Mouse (Mus musculus): ENCODE measurements at regions not wholly inside any gene's neighbourhood (a gene's known extent, or its start where the extent isn't known, plus 50 kb on each side); places are given as distances from the start of the nearest gene placed in this dataset.

DNA sequence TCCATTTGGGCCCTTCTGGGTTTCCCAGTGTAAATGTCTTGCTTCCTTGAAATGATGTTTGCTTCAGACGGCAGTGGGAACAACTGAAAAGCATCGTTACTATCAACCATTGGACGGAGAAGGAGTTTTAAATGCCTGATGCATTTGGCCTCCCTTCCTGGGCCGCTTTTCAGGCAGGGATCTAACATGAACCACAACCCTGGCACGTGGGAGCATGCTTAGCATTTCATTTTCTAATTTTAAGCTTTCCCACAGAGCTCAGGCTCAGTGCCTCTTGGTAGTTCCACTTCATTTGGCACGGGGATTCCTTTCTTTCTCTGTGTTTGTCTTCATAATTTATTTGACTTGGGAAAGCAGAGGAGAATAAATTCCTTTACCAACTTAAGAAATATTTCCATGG lies 406.6 kb upstream of the Nbea start:
- DNase-seq (ENCODE audit: low spot score in 2 of 2): no peak

DNA sequence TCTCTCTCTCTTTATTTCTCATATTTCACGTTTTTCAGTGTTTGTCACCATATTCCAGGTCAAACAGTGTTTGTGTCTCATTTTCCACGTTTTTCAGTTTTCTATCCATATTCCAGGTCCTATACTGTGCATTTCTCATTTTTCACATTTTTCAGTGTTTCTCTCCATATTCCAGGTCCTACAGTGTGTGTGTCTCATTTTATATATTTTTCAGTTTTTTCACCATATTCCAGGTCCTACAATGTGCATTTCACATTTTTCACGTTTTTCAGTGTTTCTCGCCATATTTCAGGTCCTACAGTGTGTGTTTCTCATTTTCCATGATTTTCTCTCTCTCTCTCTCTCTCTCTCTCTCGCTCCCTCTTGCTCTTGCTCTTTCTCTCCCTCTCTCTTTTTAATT lies 391.9 kb upstream of the Nbea start:
- DNase-seq (ENCODE audit: low spot score in 2 of 2): no peak

DNA sequence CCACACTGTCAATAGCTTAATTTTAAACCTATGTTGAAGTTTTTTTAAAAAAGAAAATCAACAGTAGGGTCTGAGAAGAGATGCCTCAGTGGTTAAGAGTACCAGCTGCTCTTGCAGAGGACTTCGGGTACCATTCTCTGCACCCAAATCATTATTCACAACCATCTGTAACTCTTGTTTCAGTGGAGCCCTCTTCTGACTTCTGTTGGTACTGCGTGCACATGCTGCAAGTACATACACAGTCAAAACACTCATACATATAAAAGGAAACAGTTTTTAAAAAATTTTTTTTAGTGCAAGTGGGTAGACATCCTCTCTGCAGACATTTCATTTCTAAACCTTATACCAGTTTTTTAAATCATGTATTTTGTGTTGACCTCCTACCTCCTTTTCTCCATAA lies 352.7 kb upstream of the Nbea start:
- no peak for DNase-seq (ENCODE audit: low spot score in 2 of 2)

- no peak for DNase-seq (ENCODE audit: low spot score in 2 of 2)
Observed at GRCm38 (mm10) chr3:56504445-56504844, 320.9 kb upstream of the Nbea start.

- no peak for DNase-seq (ENCODE audit: low spot score in 2 of 2)
Observed at GRCm38 (mm10) chr3:56499301-56499700, 315.8 kb upstream of the Nbea start.

GRCm38 (mm10) chr3:56493937-56494336 lies 310.4 kb upstream of the Nbea start:
- DNase-seq (ENCODE audit: low spot score in 2 of 2): no peak

- DNase-seq (ENCODE audit: low spot score in 2 of 2): no peak
Observed at GRCm38 (mm10) chr3:56489154-56489553, 305.7 kb upstream of the Nbea start.

DNA sequence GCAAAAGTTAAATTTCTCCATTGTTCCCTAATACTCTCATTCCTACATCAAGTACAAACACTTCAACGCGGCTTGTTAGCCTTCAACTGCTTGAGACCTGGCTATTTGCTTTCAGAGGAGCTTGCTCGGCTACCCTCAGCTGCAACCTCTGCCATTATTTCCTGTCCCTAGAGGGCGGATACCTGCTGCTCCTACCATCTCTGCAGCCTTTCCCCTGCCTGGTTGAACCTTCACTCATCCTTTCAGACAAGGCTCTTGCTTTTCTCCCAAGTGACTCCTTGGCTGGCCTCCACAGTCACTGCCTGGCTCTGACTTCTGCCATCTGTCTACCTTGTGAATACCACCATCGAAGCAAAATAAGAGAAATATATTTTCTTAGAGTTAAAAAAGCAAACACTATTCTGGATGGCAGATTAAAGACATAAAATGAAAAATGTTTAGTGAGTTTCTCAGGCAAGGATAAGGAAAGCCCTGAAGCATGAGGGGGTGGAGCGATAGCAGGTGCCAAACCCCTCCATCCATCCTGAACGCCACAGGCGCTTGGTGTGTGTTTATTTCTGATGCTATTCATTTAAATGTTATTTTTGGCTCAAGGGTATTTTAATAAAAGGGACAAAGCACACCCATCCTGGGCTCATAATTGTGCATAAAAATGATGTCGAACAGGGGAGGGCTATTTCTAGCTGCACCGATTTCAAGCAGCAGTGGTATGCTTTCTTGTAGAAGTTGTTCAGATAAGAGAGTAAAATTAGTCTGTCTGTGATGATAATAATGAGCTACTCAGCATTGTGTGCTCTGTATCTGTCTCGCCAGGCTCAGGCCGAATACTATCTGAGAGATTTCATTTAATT lies 302.3 kb upstream of the Nbea start:
- DNase-seq (ENCODE audit: low spot score in 2 of 2): no peak

- no peak for DNase-seq (ENCODE audit: low spot score in 2 of 2)
Observed at GRCm38 (mm10) chr3:56484096-56484495, 300.6 kb upstream of the Nbea start.

DNA sequence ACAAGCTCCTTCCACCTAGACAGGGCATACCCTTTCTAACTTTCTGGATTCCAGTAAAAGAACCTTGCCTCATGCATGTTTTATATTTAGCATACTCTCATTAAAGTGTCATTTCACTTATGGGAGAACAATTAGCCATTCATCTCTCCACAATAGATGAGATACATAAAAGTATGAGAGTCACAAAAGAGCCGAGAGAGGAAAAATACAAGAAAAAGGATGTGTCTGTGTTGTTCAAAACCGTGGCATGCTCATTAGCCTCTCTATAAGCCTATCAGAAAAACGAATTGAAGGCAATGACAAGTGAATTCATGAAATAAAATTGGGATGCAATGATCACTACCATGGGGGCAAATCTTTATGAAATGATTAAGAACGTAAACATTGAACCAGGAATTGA lies 299.9 kb upstream of the Nbea start:
- DNase-seq (ENCODE audit: low spot score in 2 of 2): no peak

- DNase-seq (ENCODE audit: low spot score in 2 of 2): no peak
Observed at GRCm38 (mm10) chr3:56479529-56479928, 296.0 kb upstream of the Nbea start.

DNA sequence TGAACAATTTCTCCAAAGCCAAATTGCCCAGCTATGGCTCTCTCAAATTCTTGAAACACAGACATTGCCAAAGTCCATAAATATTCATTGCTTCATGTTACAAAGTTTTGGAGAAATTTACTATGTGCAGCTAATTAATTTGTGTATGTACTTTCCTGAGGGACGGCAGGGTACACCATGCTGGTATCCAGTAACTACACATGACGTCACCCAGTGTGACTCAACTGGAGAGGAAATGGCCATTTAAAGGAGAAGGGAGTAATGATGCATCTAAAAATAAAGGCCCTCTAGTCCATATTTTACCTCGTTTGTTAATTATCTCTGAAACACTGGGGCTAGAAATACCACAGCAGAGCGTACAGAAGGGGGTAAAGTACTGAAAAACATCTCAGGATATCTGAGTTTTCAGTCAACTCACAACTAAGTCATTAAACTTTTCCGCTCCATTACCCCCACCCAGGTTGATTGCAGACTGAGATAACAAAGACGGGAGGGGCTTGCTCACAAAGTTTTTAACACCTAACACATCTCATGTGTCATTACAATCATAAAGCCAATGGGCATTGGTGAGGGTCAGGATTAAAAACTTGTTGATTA lies 295.1 kb upstream of the Nbea start:
- no peak for DNase-seq (ENCODE audit: low spot score in 2 of 2)

DNA sequence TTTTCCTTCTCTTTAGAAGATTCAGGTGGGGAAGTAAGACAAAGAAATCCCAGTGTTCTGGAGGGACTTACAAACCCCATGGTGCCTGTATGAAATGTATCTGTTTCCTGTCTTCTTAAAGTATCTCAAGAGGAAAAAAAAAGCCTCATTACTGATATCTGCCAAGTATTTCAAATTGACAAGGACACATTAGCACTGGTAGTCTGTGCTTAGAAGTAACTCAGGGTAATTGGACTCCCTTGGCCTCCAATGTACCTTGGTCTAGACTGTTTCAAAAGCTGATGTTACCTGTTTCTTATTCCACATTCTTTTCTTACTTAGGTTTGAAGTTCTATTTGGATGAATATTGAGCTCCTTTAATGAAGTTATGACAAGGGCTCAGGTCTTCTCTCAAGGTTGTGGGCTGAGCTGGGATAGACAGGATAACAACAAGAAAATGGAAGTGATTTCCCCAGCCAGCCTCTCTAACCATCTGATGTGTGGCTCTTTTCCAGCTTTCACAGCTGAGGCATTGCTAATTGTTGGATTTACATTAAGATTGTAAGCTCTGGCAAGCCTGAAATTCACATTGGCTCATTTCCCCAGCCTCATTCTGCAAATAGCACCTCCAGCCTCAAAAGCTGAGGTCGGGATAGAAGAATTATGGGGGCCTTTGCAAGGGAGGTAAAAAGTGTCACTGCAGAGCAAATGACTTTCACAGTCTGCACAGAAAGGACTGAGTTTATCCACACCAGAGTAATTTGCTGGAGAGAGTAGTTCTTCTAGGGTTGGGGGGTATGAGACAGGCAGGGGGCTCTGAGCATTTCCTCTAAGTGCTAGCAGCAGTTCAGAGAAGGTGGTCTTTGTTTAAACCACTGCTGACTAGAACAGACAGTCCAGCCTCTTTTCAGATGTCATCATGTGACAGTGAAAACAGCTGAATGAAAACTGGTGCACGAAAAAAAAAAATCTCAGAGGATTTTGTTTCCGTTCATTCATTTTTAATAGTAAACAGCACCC lies 292.3 kb upstream of the Nbea start:
- DNase-seq (ENCODE audit: low spot score in 2 of 2): no peak

GRCm38 (mm10) chr3:56472651-56473050 lies 289.1 kb upstream of the Nbea start:
- no peak for DNase-seq (ENCODE audit: low spot score in 2 of 2)

DNA sequence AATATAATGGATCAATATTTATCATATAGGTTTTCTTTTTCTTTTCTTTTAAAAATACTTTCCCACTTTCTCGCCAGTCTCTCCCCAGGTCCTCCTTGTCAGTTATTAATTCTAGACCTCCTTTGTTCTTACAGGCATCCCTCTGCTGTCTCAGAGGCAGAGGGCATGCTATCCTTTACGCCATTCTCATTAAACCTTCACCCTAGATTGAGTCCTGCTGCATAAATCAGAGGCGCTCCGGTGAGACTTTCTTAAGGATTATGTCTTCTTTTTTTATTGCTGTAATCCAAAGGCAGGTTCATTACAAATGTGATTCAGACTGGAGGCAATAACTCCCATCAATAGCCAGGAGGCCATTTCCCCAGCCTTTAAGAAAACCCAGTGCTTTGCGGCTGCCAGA lies 288.3 kb upstream of the Nbea start:
- DNase-seq (ENCODE audit: low spot score in 2 of 2): no peak

- DNase-seq (ENCODE audit: low spot score in 2 of 2): no peak
Observed at GRCm38 (mm10) chr3:56471185-56471584, 287.7 kb upstream of the Nbea start.

- no peak for DNase-seq (ENCODE audit: low spot score in 2 of 2)
Observed at GRCm38 (mm10) chr3:56457625-56458024, 274.1 kb upstream of the Nbea start.

DNA sequence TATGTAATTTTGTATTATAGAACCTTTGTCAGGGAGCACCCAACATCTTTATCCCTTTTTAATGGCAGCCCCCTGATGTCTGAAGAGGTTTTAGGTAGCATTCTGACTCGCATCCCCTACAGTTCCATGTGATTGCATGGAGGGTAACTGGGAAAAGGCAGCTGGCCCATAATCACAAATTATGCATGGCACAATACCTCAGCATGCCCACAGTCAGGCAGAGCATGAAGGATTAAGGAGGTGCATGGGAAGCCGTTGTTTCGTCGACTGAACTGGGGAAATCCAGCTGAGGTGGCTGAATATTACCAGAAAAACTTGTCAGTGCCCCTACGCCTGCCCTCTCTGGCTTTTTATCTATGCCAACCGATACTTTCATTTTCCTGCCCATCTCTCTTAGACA lies 272.8 kb upstream of the Nbea start:
- no peak for DNase-seq (ENCODE audit: low spot score in 2 of 2)

DNA sequence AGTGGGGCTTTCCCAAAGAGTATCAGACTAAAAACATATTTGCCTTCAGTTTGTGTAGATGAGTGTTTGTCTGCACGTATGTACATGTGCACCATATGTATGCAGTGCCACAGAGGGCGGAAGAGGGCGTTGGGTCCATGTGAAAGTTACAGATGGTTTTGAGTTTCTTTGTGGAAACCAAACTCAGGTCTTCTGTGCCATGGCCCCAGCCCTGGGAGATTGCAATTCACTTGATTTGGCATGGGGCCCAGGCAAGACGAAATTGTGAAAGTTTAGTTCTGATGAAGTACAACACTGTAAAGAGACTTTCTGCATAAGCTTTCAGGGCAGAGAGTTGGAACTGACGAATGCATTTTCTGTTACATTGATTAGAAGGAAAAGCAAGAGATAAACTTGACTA lies 255.4 kb upstream of the Nbea start:
- peak in 1 of 2 experiments; percentile 36 for DNase-seq (ENCODE audit: low spot score in 2 of 2)

DNA sequence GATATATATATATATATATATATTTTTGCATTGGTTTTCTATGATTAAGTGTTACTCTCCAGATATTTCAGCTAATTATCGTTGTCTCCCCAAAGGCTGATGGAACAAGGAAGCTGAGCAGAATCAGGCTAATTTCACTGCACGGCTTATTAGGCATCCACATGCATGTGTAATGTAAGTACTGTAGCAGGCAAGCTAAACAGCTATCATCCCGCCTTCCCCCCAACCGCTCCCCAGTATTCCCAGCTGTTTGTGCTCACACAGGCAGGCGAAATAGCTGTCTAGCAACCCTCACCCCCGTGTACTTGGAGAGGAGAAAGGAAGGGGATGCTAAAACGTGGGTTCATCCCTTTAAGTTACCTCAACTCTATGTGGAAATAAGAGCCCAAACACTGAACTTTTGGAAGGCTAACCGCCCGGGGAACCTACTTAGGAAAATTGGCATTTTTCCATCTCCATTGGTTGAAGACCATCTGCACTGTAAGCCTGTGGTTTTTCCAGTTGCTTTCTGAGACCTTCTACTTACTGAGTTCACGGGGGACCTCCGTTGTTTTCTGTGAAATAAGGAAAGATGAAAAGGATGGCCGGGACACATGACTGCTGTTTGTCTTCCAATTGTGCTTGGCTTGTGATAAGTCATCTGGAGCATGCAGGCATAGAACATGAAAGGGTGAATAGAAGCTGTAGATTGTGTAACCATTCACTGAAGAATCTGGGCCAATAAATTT lies 254.7 kb upstream of the Nbea start:
- no peak for DNase-seq (ENCODE audit: low spot score in 2 of 2)

- DNase-seq (ENCODE audit: low spot score in 2 of 2): peak; percentile 3 to 13
Observed at GRCm38 (mm10) chr3:56437058-56437457, 253.6 kb upstream of the Nbea start.

- DNase-seq (ENCODE audit: low spot score in 2 of 2): peak in 1 of 2 experiments; percentile 4
Observed at GRCm38 (mm10) chr3:56433495-56433894, 250.0 kb upstream of the Nbea start.

Data from urinary bladder, postnatal 36 days (tissue).